Mouse (Mus musculus) thymus, postnatal 14 days (tissue): ENCODE data around the gene Usp49.

ENCODE experiments used
- DNase-seq: peaks from one replicate; pipeline ENCODE4 v3.0.0; 2021

Usp49 gene

GRCm38 (mm10) chr17:47630678-47631065 is at the start of gene Usp49:
TSS of gene Usp49 (plus strand) at chr17:47630690.
- DNase-seq = no peak

GRCm38 (mm10) chr17:47580962-47581361 is 49.5 kb upstream of the Usp49 start:
- DNase-seq = no peak

- no peak for DNase-seq
Observed at GRCm38 (mm10) chr17:47588517-47588916, 42.0 kb upstream of the Usp49 start.

- no peak for DNase-seq
Observed at GRCm38 (mm10) chr17:47591073-47591472, 39.4 kb upstream of the Usp49 start.

DNA sequence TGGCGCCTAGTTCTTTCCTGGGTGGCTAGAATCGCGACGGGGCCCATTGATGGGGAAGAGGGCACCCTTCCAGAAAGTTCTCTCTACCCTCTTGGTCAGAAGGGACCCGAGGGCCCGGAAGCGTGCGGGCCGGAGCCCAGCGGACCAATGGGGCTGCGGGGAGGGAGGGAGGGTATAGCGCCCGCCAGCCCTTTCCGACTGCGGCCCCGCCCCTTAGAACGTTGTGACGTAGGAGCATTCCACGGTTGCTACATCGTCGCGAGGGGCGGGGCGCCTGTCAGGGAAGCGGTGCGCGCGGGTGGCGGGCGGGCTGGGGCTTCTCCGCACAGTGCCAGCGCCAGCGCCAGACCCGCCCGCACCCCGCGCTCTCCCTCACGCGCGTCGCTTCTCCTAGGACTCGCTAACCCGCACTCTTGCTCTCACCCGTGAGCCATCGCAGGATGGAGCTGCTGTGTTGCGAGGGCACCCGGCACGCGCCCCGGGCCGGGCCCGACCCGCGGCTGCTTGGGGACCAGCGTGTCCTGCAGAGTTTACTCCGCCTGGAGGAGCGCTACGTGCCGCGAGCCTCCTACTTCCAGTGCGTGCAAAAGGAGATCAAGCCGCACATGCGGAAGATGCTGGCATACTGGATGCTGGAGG is 37.2 kb upstream of the Usp49 start:
- peak; percentile 98 for DNase-seq

DNA sequence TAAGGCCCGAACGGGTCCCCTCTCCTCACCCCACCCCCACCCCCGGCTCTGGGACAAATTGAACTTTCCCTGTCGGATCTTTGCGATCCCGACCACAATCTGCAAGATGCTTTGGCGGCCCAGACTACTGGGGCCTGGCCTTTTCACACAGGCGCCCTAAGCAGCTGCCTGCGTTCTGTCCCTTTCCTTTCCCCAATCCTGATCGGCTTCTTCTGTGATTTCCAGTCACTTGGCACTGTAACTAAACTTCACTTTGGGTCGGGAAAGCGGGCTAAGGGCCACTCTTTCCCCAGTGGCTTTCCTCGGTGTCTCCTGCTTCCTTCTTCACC is 36.7 kb upstream of the Usp49 start:
- no peak for DNase-seq

DNA sequence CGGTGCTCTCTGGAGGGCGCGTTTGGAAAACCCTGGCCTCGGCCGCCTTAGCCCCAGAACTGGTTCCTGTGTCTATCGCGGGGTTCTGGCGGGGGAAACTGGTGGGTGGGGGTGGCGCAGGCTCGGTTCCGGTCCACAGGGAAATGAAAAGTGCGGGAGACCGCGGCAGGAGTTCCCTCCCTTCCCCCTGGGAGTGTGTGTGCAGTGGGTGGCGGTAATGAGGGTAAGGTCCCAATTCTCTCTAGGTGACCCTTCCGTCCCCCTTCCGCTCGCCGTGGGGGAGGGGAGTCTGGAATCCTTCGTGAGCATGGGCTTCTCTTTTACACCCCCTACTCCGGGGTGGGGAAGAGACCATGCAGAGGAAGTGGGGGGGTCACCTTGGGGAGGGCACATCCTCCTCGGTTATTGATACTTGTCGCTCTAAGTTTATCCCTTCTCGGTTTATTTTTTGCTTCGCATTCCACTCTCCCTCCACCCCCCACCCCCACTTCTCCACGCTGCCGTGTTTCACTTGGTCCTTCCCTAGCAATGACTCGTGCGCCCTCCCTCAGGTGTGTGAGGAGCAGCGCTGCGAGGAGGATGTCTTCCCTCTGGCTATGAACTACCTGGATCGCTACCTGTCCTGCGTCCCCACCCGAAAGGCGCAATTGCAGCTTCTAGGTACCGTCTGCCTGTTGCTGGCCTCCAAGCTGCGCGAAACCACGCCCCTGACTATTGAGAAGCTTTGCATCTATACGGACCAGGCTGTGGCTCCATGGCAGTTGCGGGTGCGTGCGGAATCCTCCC is 36.1 kb upstream of the Usp49 start:
- peak; percentile 86 for DNase-seq

GRCm38 (mm10) chr17:47594969-47595247 is 35.6 kb upstream of the Usp49 start:
- no peak for DNase-seq

DNA sequence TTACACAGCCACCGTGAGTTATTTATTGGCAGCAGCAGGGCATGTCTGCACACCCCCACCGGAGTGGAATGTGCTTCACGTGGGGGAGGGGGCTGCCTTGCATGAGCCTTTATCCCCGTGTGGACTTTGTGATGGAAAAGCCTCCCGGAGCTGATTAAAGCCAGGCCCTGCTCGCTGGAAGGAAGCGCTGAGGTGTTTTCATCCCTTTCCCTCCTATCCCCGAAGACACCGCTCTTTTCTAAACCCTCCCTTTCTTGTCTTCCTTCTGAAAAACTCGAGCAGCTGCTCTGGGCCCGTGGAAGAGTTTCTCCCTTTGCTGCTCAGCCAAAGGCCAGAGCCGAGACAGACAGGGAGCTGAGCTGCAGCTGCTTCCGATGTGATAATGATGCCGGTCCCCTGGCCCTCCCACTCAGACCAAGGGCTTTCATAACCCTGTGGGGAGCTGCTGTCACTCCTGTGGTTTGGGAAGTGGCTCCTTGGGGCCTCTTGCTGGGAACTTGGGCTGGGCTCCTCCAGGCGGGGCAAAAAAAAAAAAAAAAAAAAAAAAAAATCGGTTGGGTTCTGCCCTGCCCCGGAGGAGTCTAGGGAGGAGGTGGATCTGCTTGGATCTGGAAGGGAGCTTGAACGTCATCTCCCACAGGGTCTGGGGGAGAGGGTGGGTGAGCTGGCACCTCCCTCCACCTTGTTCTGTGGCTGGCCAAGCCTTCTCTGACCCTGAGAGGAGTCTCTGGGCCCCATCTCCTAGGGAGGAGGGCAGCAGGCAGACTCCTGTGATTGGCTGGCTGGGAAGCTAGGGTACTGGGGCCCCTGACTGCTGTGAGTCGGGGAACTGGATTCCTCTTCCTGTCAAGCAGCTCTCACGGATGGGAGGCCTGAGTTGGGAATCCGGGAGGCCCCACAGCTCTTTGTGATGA is 35.0 kb upstream of the Usp49 start:
- DNase-seq = peak; percentile 85

DNA sequence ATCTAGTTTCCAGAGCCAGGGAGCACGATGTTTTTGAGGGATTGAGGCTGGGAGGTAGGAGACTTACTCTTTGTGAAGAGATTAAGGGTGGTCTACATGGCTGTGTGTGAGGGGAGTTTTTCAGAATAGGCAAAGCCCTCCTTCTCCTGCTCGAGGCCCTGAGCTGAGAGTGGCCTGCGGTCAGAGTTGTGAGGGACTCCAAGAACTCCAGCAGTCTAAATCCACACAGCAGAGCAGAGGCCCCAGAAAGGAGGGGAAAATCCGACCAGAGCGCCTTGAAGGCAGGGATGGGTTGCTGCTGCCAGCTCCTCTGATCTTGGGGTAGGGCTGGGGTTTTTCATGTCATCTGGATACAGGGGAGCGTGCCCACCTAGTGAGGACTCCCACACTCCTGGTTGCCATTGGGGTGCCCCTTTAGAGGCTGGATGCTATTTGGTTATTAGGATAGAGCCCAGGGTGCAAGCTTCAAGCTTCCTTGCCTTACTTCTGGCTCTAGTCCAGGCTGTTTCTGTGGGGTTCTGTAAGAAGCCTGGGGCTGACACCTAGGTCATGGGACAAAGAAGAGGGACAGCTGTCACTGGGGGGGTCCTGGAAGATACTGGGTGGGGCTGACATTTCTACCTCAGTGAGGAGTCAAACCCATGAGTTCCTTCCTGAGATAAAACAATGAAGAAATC is 34.2 kb upstream of the Usp49 start:
- DNase-seq = peak; percentile 48

GRCm38 (mm10) chr17:47596839-47597164 is 33.7 kb upstream of the Usp49 start:
- no peak for DNase-seq

- peak; percentile 38 for DNase-seq
Observed at GRCm38 (mm10) chr17:47597261-47597660, 33.2 kb upstream of the Usp49 start.

GRCm38 (mm10) chr17:47597838-47598579 is 32.5 kb upstream of the Usp49 start:
- peak; percentile 70 for DNase-seq

GRCm38 (mm10) chr17:47598580-47599304 is 31.7 kb upstream of the Usp49 start:
- DNase-seq = peak; percentile 34

- peak; percentile 71 for DNase-seq
Observed at GRCm38 (mm10) chr17:47599511-47600297, 30.8 kb upstream of the Usp49 start.

GRCm38 (mm10) chr17:47600601-47601388 is 29.7 kb upstream of the Usp49 start:
- peak; percentile 57 for DNase-seq

GRCm38 (mm10) chr17:47601389-47601755 is 29.1 kb upstream of the Usp49 start:
- DNase-seq = peak; percentile 49

DNA sequence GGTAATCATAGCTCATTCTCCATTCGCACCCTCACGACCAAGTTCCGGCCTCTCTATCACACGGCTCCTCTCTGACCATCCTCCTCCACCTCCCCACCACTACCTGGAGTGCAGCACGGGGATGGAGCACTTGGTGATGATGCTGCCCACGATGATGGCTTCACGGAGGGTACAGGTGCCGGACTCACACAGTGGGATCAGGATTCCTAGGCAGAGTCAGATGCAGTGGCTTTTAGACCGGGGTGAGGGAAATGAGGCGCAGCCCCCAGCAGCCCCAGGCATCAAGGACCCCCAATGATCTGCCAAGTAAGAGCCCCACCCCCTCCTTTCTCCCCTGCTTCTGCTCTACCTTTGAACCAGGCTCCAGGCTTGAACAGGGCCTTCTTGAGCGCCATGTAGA is 28.2 kb upstream of the Usp49 start:
- DNase-seq = no peak

GRCm38 (mm10) chr17:47606220-47606619 is 24.3 kb upstream of the Usp49 start:
- peak; percentile 80 for DNase-seq

GRCm38 (mm10) chr17:47609182-47609581 is 21.3 kb upstream of the Usp49 start:
- no peak for DNase-seq
